Comparison of ENCODE assay signal across 27 mouse cellular contexts in the genomic region with DNA sequence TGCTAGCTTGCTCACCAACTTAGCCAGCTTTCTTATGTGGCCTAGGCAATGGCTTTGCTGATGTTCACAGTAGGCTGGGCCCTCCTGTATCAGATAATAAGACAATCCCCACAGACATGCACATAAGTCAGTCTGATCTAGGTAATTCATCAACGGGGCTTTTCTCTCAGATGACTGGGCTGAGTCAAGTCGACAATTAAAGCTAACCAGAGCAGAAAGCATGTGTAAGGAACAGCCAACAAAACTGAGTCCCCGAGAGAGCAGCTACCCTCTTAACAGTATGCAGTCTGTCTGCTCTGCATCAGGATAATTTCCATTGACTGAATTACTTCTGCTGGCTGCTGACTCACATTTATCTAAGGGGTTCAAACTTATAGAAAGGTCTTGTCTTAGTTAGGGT.
DNase-seq lines count a peak whose midpoint lies in the region; ATAC-seq and TF ChIP-seq lines count a peak whose summit lies in the region.
"Had no signal": no experiment of that assay in that cellular context is flagged by ENCODE, and none has a peak within 500 bp of the region (broad histone marks: within the 10 kb centered on the region; RNA-seq: fewer than 3 reads in every experiment).

No protein-coding gene starts in this region.

- no peaks in the 10 kb centered on the region for H3K27me3 ChIP-seq in midbrain, postnatal 0 days (ENCODE audit: insufficient read depth, low read length)
- H3K27me3 ChIP-seq in midbrain, embryonic 10.5 days (ENCODE audit: low read depth, poor library complexity, severe bottlenecking) = no peaks in the 10 kb centered on the region
- H3K27me3 ChIP-seq in embryonic facial prominence, embryonic 14.5 days (replicated peaks; ENCODE audit: control insufficient read depth, insufficient read depth, low read length) = no peaks in the 10 kb centered on the region
- H3K27me3 ChIP-seq: CH12.LX; embryonic facial prominence, embryonic 12.5 days; forebrain, embryonic 15.5 days; hindbrain, embryonic 13.5 days had no signal

- H3K4me2 ChIP-seq in midbrain, postnatal 0 days (ENCODE audit: low read depth, low read length, poor library complexity, severe bottlenecking) = no peak overlapping the region
- H3K4me2 ChIP-seq in embryonic facial prominence, embryonic 14.5 days (ENCODE audit: low read depth, low read length) = no peak overlapping the region
- H3K4me2 ChIP-seq: embryonic facial prominence, embryonic 12.5 days; forebrain, embryonic 15.5 days; heart, embryonic 13.5 days; hindbrain, embryonic 13.5 days had no signal

- H3K27ac ChIP-seq in midbrain, postnatal 0 days (ENCODE audit: low read depth, low read length) = no peak overlapping the region
- no peak overlapping the region for H3K27ac ChIP-seq in midbrain, embryonic 10.5 days (replicated peaks)
- no peak overlapping the region for H3K27ac ChIP-seq in embryonic facial prominence, embryonic 14.5 days (replicated peaks; ENCODE audit: low read depth, low read length)
- H3K27ac ChIP-seq: embryonic facial prominence, embryonic 12.5 days; forebrain, embryonic 15.5 days; heart, adult 2 months; heart, embryonic 10.5 days; heart, embryonic 13.5 days; hindbrain, embryonic 13.5 days had no signal

- no peak overlapping the region for H3K9ac ChIP-seq in midbrain, postnatal 0 days (replicated peaks; ENCODE audit: low read length, poor library complexity, severe bottlenecking)
- H3K9ac ChIP-seq in embryonic facial prominence, embryonic 14.5 days (ENCODE audit: low read depth, low read length) = no peak overlapping the region
- H3K9ac ChIP-seq: embryonic facial prominence, embryonic 12.5 days; forebrain, embryonic 15.5 days; heart, embryonic 13.5 days; hindbrain, embryonic 13.5 days had no signal

- no peaks in the 10 kb centered on the region for H3K36me3 ChIP-seq in midbrain, postnatal 0 days (ENCODE audit: insufficient read depth, low read length)
- H3K36me3 ChIP-seq in midbrain, embryonic 10.5 days = no peaks in the 10 kb centered on the region
- H3K36me3 ChIP-seq in embryonic facial prominence, embryonic 14.5 days (ENCODE audit: control insufficient read depth, insufficient read depth, low read length) = no peaks in the 10 kb centered on the region
- H3K36me3 ChIP-seq: embryonic facial prominence, embryonic 12.5 days; forebrain, embryonic 15.5 days; G1E; heart, embryonic 10.5 days; heart, embryonic 13.5 days; hindbrain, embryonic 13.5 days had no signal

- no peak overlapping the region for H3K4me3 ChIP-seq in midbrain, postnatal 0 days (ENCODE audit: low read depth, low read length)
- H3K4me3 ChIP-seq in midbrain, embryonic 10.5 days = no peak overlapping the region
- no peak overlapping the region for H3K4me3 ChIP-seq in embryonic facial prominence, embryonic 14.5 days (ENCODE audit: low read depth, low read length)
- H3K4me3 ChIP-seq: embryonic facial prominence, embryonic 12.5 days; forebrain, embryonic 15.5 days; heart, adult 2 months; heart, embryonic 10.5 days; heart, embryonic 13.5 days; hindbrain, embryonic 13.5 days had no signal

- DNase-seq in heart, adult 11 months = peak; percentile 78
- DNase-seq in heart, postnatal 25 days (ENCODE audit: low spot score) = no peak
- peak; percentile 19 for DNase-seq in midbrain, postnatal 0 days (ENCODE audit: low spot score)
- no peak for DNase-seq in midbrain, embryonic 10.5 days (ENCODE audit: low spot score)
- DNase-seq in embryonic facial prominence, embryonic 14.5 days (ENCODE audit: low spot score) = peak; percentile 36
- no peak for DNase-seq in lung, postnatal 25 days (ENCODE audit: low spot score)
- DNase-seq: adrenal gland, adult 8-10 months; adrenal gland, postnatal 25 days; B cell, adult 2 months; cerebellum, adult 18-20 months; cerebellum, adult 9-10 months; cerebellum, postnatal 14 days; gastrocnemius, postnatal 25 days; heart, adult 2 months; heart, postnatal 14 days had no signal

- WGBS in midbrain, postnatal 0 days = 72% methylated on average over 3 of the region's 3 CpGs
- WGBS in midbrain, embryonic 10.5 days = 74% methylated on average over 3 of the region's 3 CpGs
- 54% methylated on average over 3 of the region's 3 CpGs for WGBS in embryonic facial prominence, embryonic 14.5 days

- intact Hi-C loops in heart, postnatal 25 days (cut with DNase I) = no loop called here

- ATAC-seq in midbrain, postnatal 0 days (ENCODE audit: low FRiP score) = no peak
- peak; percentile 63; the same call in 1 of the 2 replicates for ATAC-seq in embryonic facial prominence, embryonic 14.5 days (ENCODE audit: low read depth)
- ATAC-seq in erythroid progenitor cell, adult 5-6 weeks (replicated peaks; ENCODE audit: low FRiP score, poor library complexity, severe bottlenecking) = no peak
- ATAC-seq: activated CD4-positive, CD25-positive, alpha-beta regulatory T cell, adult 4 months; forebrain, embryonic 15.5 days; hindbrain, embryonic 16.5 days; inflammation-experienced regulatory T-cells, adult 6 months; intestine, embryonic 16.5 days had no signal

- no peaks in the 10 kb centered on the region for H3K9me3 ChIP-seq in midbrain, postnatal 0 days (ENCODE audit: low read length)
- H3K9me3 ChIP-seq in midbrain, embryonic 10.5 days (replicated peaks) = no peaks in the 10 kb centered on the region
- no peaks in the 10 kb centered on the region for H3K9me3 ChIP-seq in embryonic facial prominence, embryonic 14.5 days (ENCODE audit: control insufficient read depth, low read length)
- H3K9me3 ChIP-seq: embryonic facial prominence, embryonic 12.5 days; forebrain, embryonic 15.5 days; heart, embryonic 10.5 days; heart, embryonic 13.5 days; hindbrain, embryonic 13.5 days had no signal

- H3K4me1 ChIP-seq in midbrain, postnatal 0 days (ENCODE audit: insufficient read depth, low read length) = peaks cover 4% of the 10 kb centered on the region; the same call in 1 of the 2 replicates
- no peaks in the 10 kb centered on the region for H3K4me1 ChIP-seq in midbrain, embryonic 10.5 days
- H3K4me1 ChIP-seq in embryonic facial prominence, embryonic 14.5 days (ENCODE audit: control insufficient read depth, insufficient read depth, low read length) = no peaks in the 10 kb centered on the region; the same call in 1 of the 2 replicates
- H3K4me1 ChIP-seq: embryonic facial prominence, embryonic 12.5 days; heart, embryonic 10.5 days; heart, embryonic 13.5 days had no signal

- no peak for TF ChIP-seq CTCF in midbrain, postnatal 0 days (IDR thresholded peaks at IDR 0.05)

Comparison
In these comparisons a context has a peak if more than half of its experiments do, and no peak if none do; other contexts are left out.
1. DNase-seq: peak in heart, adult 11 months (single experiment), midbrain, postnatal 0 days (single experiment) and embryonic facial prominence, embryonic 14.5 days (single experiment); none in heart, postnatal 25 days (single experiment), midbrain, embryonic 10.5 days (single experiment) and lung, postnatal 25 days (single experiment).